ENCODE assay signal across 19 mouse cellular contexts in genomic region chr9:53064531-53064930, GRCm38 (mm10).
DNase-seq lines count a peak whose midpoint lies in the region; ATAC-seq and TF ChIP-seq lines count a peak whose summit lies in the region.
"Had no signal": no experiment of that assay in that cellular context is flagged by ENCODE, and none has a peak within 500 bp of the region (broad histone marks: within the 10 kb centered on the region; RNA-seq: fewer than 3 reads in every experiment).

No protein-coding gene starts in this region.

- no peak overlapping the region for H3K4me2 ChIP-seq in heart, postnatal 0 days (ENCODE audit: low read depth, low read length)
- no peak overlapping the region for H3K4me2 ChIP-seq in hindbrain, postnatal 0 days (ENCODE audit: low read depth, low read length)
- H3K4me2 ChIP-seq: embryonic facial prominence, embryonic 12.5 days; forebrain, embryonic 15.5 days; neural tube, embryonic 13.5 days had no signal

- WGBS in heart, adult 2 months, result 48% methylated on average over 6 of the region's 6 CpGs
- 45% methylated on average over 6 of the region's 6 CpGs for WGBS in heart, embryonic 10.5 days
- 29% methylated on average over 6 of the region's 6 CpGs for WGBS in heart, postnatal 0 days
- WGBS in hindbrain, postnatal 0 days, result 78% methylated on average over 6 of the region's 6 CpGs
- whole genome bisulfite sequencing in cerebellum, adult 2 months, result 37% methylated on average over 6 of the region's 6 CpGs

- no peaks in the 10 kb centered on the region for H3K79me2 ChIP-seq in heart, adult 2 months (replicated peaks; ENCODE audit: control insufficient read depth, insufficient read depth, low read length)

- H3K9ac ChIP-seq in heart, adult 2 months (ENCODE audit: low read depth, low read length), result no peak overlapping the region
- no peak overlapping the region for H3K9ac ChIP-seq in heart, postnatal 0 days (replicated peaks; ENCODE audit: low read depth, low read length)
- H3K9ac ChIP-seq in hindbrain, postnatal 0 days (replicated peaks; ENCODE audit: low read length), result no peak overlapping the region
- H3K9ac ChIP-seq: embryonic facial prominence, embryonic 12.5 days; forebrain, embryonic 15.5 days; neural tube, embryonic 13.5 days had no signal

- DNase-seq in kidney, adult 11 months, result peak; percentile 61
- no peak for DNase-seq in kidney, postnatal 14 days
- DNase-seq in heart, adult 2 months, result peak in 1 of 2 experiments; percentile 76
- no peak for DNase-seq in heart, embryonic 10.5 days (ENCODE audit: low spot score)
- peak; percentile 69 for DNase-seq in heart, postnatal 0 days (ENCODE audit: low spot score)
- no peak for DNase-seq in hindbrain, postnatal 0 days (ENCODE audit: low spot score)
- no peak for DNase-seq in cerebellum, adult 2 months
- DNase-seq: cerebellum, adult 9-11 months; left cerebral cortex, postnatal 4 days; liver; lung, postnatal 10 days; midbrain, embryonic 14.5 days; right cerebral cortex, adult 18-20 months; thymus, postnatal 25 days had no signal

- peak; percentile 85 for ATAC-seq in heart, postnatal 0 days (ENCODE audit: insufficient read depth, low read depth)
- no peak for ATAC-seq in hindbrain, postnatal 0 days
- ATAC-seq: forebrain, embryonic 15.5 days had no signal

- TF ChIP-seq POLR2A in heart, adult 2 months (IDR thresholded peaks at IDR 0.05; ENCODE audit: insufficient read depth, low read depth, low read length), result no peak
- no peak for TF ChIP-seq POLR2A in cerebellum, adult 2 months (IDR thresholded peaks at IDR 0.05; ENCODE audit: borderline replicate concordance, insufficient read depth, low read length)

- peaks cover 10% of the 10 kb centered on the region for H3K36me3 ChIP-seq in heart, adult 2 months (ENCODE audit: control insufficient read depth, insufficient read depth, low read length)
- H3K36me3 ChIP-seq in heart, embryonic 10.5 days, result no peaks in the 10 kb centered on the region
- H3K36me3 ChIP-seq in heart, postnatal 0 days (replicated peaks; ENCODE audit: control insufficient read depth, insufficient read depth, low read length), result no peaks in the 10 kb centered on the region
- H3K36me3 ChIP-seq in hindbrain, postnatal 0 days (ENCODE audit: insufficient read depth, low read length), result no peaks in the 10 kb centered on the region
- H3K36me3 ChIP-seq: embryonic facial prominence, embryonic 12.5 days; forebrain, embryonic 15.5 days; neural tube, embryonic 13.5 days had no signal

- TF ChIP-seq EP300 in heart, adult 2 months (IDR thresholded peaks at IDR 0.05; ENCODE audit: insufficient read depth, low read depth, low read length), result peak; percentile 83
- TF ChIP-seq EP300 in heart, postnatal 0 days (IDR thresholded peaks at IDR 0.05; ENCODE audit: low read depth), result peak; percentile 61; the same call in 1 of the 2 replicates

- peaks cover 6% of the 10 kb centered on the region for H3K4me1 ChIP-seq in heart, adult 2 months (ENCODE audit: control insufficient read depth, insufficient read depth, low read length)
- peaks cover 7% of the 10 kb centered on the region; the same call in 1 of the 2 replicates for H3K4me1 ChIP-seq in heart, embryonic 10.5 days
- no peaks in the 10 kb centered on the region; the same call in 1 of the 2 replicates for H3K4me1 ChIP-seq in heart, postnatal 0 days (ENCODE audit: control insufficient read depth, insufficient read depth)
- no peaks in the 10 kb centered on the region; the same call in 1 of the 2 replicates for H3K4me1 ChIP-seq in hindbrain, postnatal 0 days (ENCODE audit: insufficient read depth, low read length)
- H3K4me1 ChIP-seq in cerebellum, adult 2 months (ENCODE audit: control insufficient read depth, insufficient read depth, low read length), result no peaks in the 10 kb centered on the region
- H3K4me1 ChIP-seq: forebrain, embryonic 15.5 days had no signal

- TF ChIP-seq CTCF in heart, adult 2 months (IDR thresholded peaks at IDR 0.05), result no peak
- no peak for TF ChIP-seq CTCF in heart, postnatal 0 days (IDR thresholded peaks at IDR 0.05; ENCODE audit: low read depth)
- no peak for TF ChIP-seq CTCF in hindbrain, postnatal 0 days (IDR thresholded peaks at IDR 0.05; ENCODE audit: low read depth)
- no peak for TF ChIP-seq CTCF in cerebellum, adult 2 months (IDR thresholded peaks at IDR 0.05; ENCODE audit: borderline replicate concordance, insufficient read depth, low read depth, low read length)

- intact Hi-C loops in heart, adult 2 months (cut with DNase I), result loop anchor here (2.0 kb wide), 1 partner anchor 100 kb away; no protein-coding TSS in a partner anchor

- H3K9me3 ChIP-seq in heart, embryonic 10.5 days, result no peaks in the 10 kb centered on the region
- H3K9me3 ChIP-seq in heart, postnatal 0 days (replicated peaks; ENCODE audit: control insufficient read depth, low read length), result no peaks in the 10 kb centered on the region
- H3K9me3 ChIP-seq in hindbrain, postnatal 0 days (ENCODE audit: low read length), result no peaks in the 10 kb centered on the region
- H3K9me3 ChIP-seq: embryonic facial prominence, embryonic 12.5 days; forebrain, embryonic 15.5 days; neural tube, embryonic 13.5 days had no signal

- no peak overlapping the region for H3K4me3 ChIP-seq in heart, adult 2 months
- no peak overlapping the region for H3K4me3 ChIP-seq in heart, embryonic 10.5 days
- H3K4me3 ChIP-seq in heart, postnatal 0 days (ENCODE audit: low read depth, low read length), result no peak overlapping the region
- H3K4me3 ChIP-seq in hindbrain, postnatal 0 days (ENCODE audit: low read length), result no peak overlapping the region
- H3K4me3 ChIP-seq in cerebellum, adult 2 months (replicated peaks; ENCODE audit: insufficient read depth, low read depth, low read length), result no peak overlapping the region
- H3K4me3 ChIP-seq: embryonic facial prominence, embryonic 12.5 days; forebrain, embryonic 15.5 days; left cerebral cortex, adult 2 months; neural tube, embryonic 13.5 days had no signal

- H3K27ac ChIP-seq in heart, adult 2 months, result peak overlapping the region; percentile 82
- H3K27ac ChIP-seq in heart, embryonic 10.5 days, result peak overlapping the region; percentile 64; the same call in 1 of the 2 replicates
- peak overlapping the region; percentile 78 for H3K27ac ChIP-seq in heart, postnatal 0 days (ENCODE audit: low read depth)
- H3K27ac ChIP-seq in hindbrain, postnatal 0 days, result no peak overlapping the region
- no peak overlapping the region for H3K27ac ChIP-seq in cerebellum, adult 2 months (ENCODE audit: insufficient read depth, low read length)
- H3K27ac ChIP-seq: embryonic facial prominence, embryonic 12.5 days; forebrain, embryonic 15.5 days; kidney, postnatal 0 days; left cerebral cortex, adult 2 months; neural tube, embryonic 13.5 days had no signal

- H3K27me3 ChIP-seq in heart, adult 2 months (ENCODE audit: control insufficient read depth, insufficient read depth, low read length), result no peaks in the 10 kb centered on the region
- H3K27me3 ChIP-seq in heart, embryonic 10.5 days (ENCODE audit: insufficient read depth, poor library complexity, severe bottlenecking), result no peaks in the 10 kb centered on the region
- H3K27me3 ChIP-seq in heart, postnatal 0 days (ENCODE audit: control insufficient read depth, insufficient read depth, low read length), result no peaks in the 10 kb centered on the region
- H3K27me3 ChIP-seq in hindbrain, postnatal 0 days (ENCODE audit: insufficient read depth, low read length), result no peaks in the 10 kb centered on the region
- H3K27me3 ChIP-seq in cerebellum, adult 2 months (ENCODE audit: control insufficient read depth, insufficient read depth, low read length), result no peaks in the 10 kb centered on the region
- H3K27me3 ChIP-seq: embryonic facial prominence, embryonic 12.5 days; forebrain, embryonic 15.5 days; neural tube, embryonic 13.5 days had no signal

Comparison
In these comparisons a context has a peak if more than half of its experiments do, and no peak if none do; other contexts are left out.
1. DNase-seq: peak in kidney, adult 11 months (single experiment) and heart, postnatal 0 days (single experiment); none in kidney, postnatal 14 days (single experiment), heart, embryonic 10.5 days (single experiment), hindbrain, postnatal 0 days (single experiment) and cerebellum, adult 2 months (0 of 2).
2. H3K27ac ChIP-seq: peak in heart, adult 2 months (single experiment), heart, embryonic 10.5 days (single experiment) and heart, postnatal 0 days (single experiment); none in hindbrain, postnatal 0 days (single experiment) and cerebellum, adult 2 months (single experiment).